12 mouse cellular contexts compared by ENCODE assay signal in the genomic region with DNA sequence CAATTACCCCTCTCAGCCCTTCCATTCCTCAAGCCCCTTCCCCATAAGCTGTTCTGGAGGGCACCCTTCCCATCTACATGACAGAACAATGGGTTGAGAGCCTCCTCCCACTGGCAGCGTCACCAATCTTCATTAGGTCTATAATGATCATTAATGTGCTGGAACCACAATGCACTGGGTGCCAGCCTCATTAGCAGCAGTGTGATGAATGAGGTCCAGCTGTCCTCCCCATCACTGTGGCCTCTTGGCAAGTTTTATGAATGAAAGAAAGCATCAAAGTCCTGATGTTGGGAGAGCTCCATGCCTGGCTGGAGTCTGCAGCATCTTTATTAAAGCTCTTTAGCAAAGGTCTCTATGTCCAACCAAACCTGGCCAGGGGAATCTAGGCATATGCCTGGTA.
A peak's percentile ranks its signal among the peaks of the same experiment; 100 is the strongest.
DNase-seq lines count a peak whose midpoint lies in the region; ATAC-seq lines count a peak whose summit lies in the region.
"Had no signal": no experiment of that assay in that cellular context is flagged by ENCODE, and none has a peak within 500 bp of the region (broad histone marks: within the 10 kb centered on the region; RNA-seq: fewer than 3 reads in every experiment).

No protein-coding gene starts in this region.

- no peak overlapping the region for H3K4me3 ChIP-seq in forebrain, embryonic 15.5 days
- H3K4me3 ChIP-seq: midbrain, embryonic 12.5 days had no signal

- peak; percentile 15 for DNase-seq in cerebellum, adult 11-12 months
- DNase-seq in cerebellum, postnatal 25 days, result no peak
- DNase-seq in left cerebral cortex, adult 11 months (ENCODE audit: low spot score), result peak; percentile 13
- DNase-seq in left cerebral cortex, adult 18-20 months (ENCODE audit: low spot score in 2 of 2), result no peak
- DNase-seq in layer of hippocampus, postnatal 14 days (ENCODE audit: low spot score in 2 of 2), result peak; percentile 21 to 65
- no peak for DNase-seq in ovary, postnatal 14 days (ENCODE audit: low spot score)
- no peak for DNase-seq in urinary bladder, adult 2 months (ENCODE audit: low spot score)
- DNase-seq: heart, postnatal 14 days; lung, embryonic 14.5 days; thymus, adult 18-20 months had no signal

- H3K36me3 ChIP-seq in forebrain, embryonic 15.5 days, result no peaks in the 10 kb centered on the region
- H3K36me3 ChIP-seq: midbrain, embryonic 12.5 days had no signal

- ATAC-seq in forebrain, embryonic 15.5 days (replicated peaks), result peak; percentile 92

- 7% methylated on average over 1 of the region's 1 CpGs for WGBS in forebrain, embryonic 15.5 days

- no peak overlapping the region for H3K9ac ChIP-seq in forebrain, embryonic 15.5 days (replicated peaks)
- H3K9ac ChIP-seq: lung, embryonic 14.5 days; midbrain, embryonic 12.5 days had no signal

- H3K27me3 ChIP-seq in forebrain, embryonic 15.5 days, result no peaks in the 10 kb centered on the region
- H3K27me3 ChIP-seq: midbrain, embryonic 12.5 days had no signal

- H3K9me3 ChIP-seq in forebrain, embryonic 15.5 days, result no peaks in the 10 kb centered on the region
- H3K9me3 ChIP-seq: midbrain, embryonic 12.5 days had no signal

- H3K4me2 ChIP-seq in forebrain, embryonic 15.5 days (replicated peaks), result no peak overlapping the region
- H3K4me2 ChIP-seq: lung, embryonic 14.5 days; midbrain, embryonic 12.5 days had no signal

- H3K27ac ChIP-seq in forebrain, embryonic 15.5 days (replicated peaks), result no peak overlapping the region
- H3K27ac ChIP-seq: midbrain, embryonic 12.5 days had no signal

- H3K4me1 ChIP-seq in forebrain, embryonic 15.5 days, result peaks cover 10% of the 10 kb centered on the region; the same call in 1 of the 2 replicates
- H3K4me1 ChIP-seq: midbrain, embryonic 12.5 days had no signal

Comparison
In these comparisons a context has a peak if more than half of its experiments do, and no peak if none do; other contexts are left out.
1. DNase-seq: peak in cerebellum, adult 11-12 months (single experiment), left cerebral cortex, adult 11 months (single experiment) and layer of hippocampus, postnatal 14 days (2 of 2); none in cerebellum, postnatal 25 days (0 of 2), left cerebral cortex, adult 18-20 months (0 of 2), ovary, postnatal 14 days (single experiment) and urinary bladder, adult 2 months (single experiment).